Mouse (Mus musculus) heart, embryonic 10.5 days (tissue): ENCODE measurements at regions not wholly inside any gene's neighbourhood (a gene's known extent, or its start where the extent isn't known, plus 50 kb on each side); places are given as distances from the start of the nearest gene placed in this dataset.
"Not testable (repeated sequence)": the region's sequence is repeated elsewhere in the genome, so short reads cannot be mapped to it uniquely, and the experiment has no call there.

Source experiments
- DNase-seq: peaks from one replicate; pipeline ENCODE4 v3.0.0-alpha.2; 2017; ENCODE audit warnings: low spot score
- H3K27ac ChIP-seq: fragments of 300-500 bp; sonication (generic); 2 replicates; pipeline ENCODE4 v1.5.1; 2016; ENCODE audit warnings: mild to moderate bottlenecking
- H3K27me3 ChIP-seq: fragments of 300-500 bp; sonication (generic); 2 replicates; pipeline ENCODE4 v1.6.1; 2016; ENCODE audit warnings: mild to moderate bottlenecking; ENCODE audit not compliant: poor library complexity, insufficient read depth, severe bottlenecking
- H3K36me3 ChIP-seq: fragments of 300-500 bp; sonication (generic); 2 replicates; pipeline ENCODE4 v1.6.1; 2016; ENCODE audit warnings: mild to moderate bottlenecking, moderate library complexity
- H3K4me1 ChIP-seq: fragments of 300-500 bp; sonication (generic); 2 replicates; pipeline ENCODE4 v1.6.1; 2016; ENCODE audit warnings: mild to moderate bottlenecking
- H3K4me3 ChIP-seq: fragments of 300-500 bp; sonication (generic); 2 replicates; pipeline ENCODE4 v1.5.1; 2016; ENCODE audit warnings: mild to moderate bottlenecking, moderate library complexity
- H3K9me3 ChIP-seq: fragments of 300-500 bp; sonication (generic); 2 replicates; pipeline ENCODE4 v1.6.1; 2016; ENCODE audit warnings: mild to moderate bottlenecking, moderate library complexity
- WGBS: fragments of 180-500 bp; shearing (Covaris S2); methylation state at CpG from one replicate; pipeline ENCODE4 v1.1.7; 2016; 5-methylcytosine and 5-hydroxymethylcytosine counted together

GRCm38 (mm10) chr1:164744955-164745608 lies 51.4 kb upstream of the Dpt start:
- Histone ChIP-seq H3K27me3 (no peaks in the 10 kb centered on the region), H3K36me3 (no peaks in the 10 kb centered on the region), H3K4me1 (no peaks in the 10 kb centered on the region), H3K27ac (no peak overlapping the region), H3K9me3 (no peaks in the 10 kb centered on the region), H3K4me3 (no peak overlapping the region)
- no peak for DNase-seq

GRCm38 (mm10) chr1:164744499-164744898 lies 51.9 kb upstream of the Dpt start:
- Histone ChIP-seq H3K27me3 (no peaks in the 10 kb centered on the region), H3K4me1 (no peaks in the 10 kb centered on the region), H3K9me3 (no peaks in the 10 kb centered on the region), H3K27ac (no peak overlapping the region), H3K36me3 (no peaks in the 10 kb centered on the region), H3K4me3 (no peak overlapping the region)
- WGBS = 71% methylated on average over 3 of the region's 3 CpGs
- DNase-seq = no peak

- 90% methylated on average over 8 of the region's 9 CpGs for WGBS
These were observed 53.5 kb upstream of the Dpt start for GRCm38 (mm10) chr1:164742897-164743296.

GRCm38 (mm10) chr1:164735646-164736045 lies 60.8 kb upstream of the Dpt start:
- H3K9me3 ChIP-seq = no peaks in the 10 kb centered on the region
- H3K36me3 ChIP-seq = no peaks in the 10 kb centered on the region
- 69% methylated on average over 1 of the region's 1 CpGs for WGBS
- H3K27me3 ChIP-seq = no peaks in the 10 kb centered on the region
- H3K27ac ChIP-seq = no peak overlapping the region
- H3K4me1 ChIP-seq = 0 out of 2 replicates have a peak, but pooled peaks cover 5% of the 10 kb centered on the region
- no peak for DNase-seq
- no peak overlapping the region for H3K4me3 ChIP-seq

More at GRCm38 (mm10) chr1:164742897-164743296, 53.5 kb upstream of the Dpt start:
- not testable (repeated sequence) for H3K27ac ChIP-seq, DNase-seq, H3K9me3 ChIP-seq, H3K36me3 ChIP-seq, H3K4me1 ChIP-seq, H3K4me3 ChIP-seq, H3K27me3 ChIP-seq

GRCm38 (mm10) chr1:164733741-164734140 lies 62.7 kb upstream of the Dpt start:
- DNase-seq = no peak
- H3K4me3 ChIP-seq = no peak overlapping the region
- no peaks in the 10 kb centered on the region for H3K9me3 ChIP-seq
- WGBS = 70% methylated on average over 3 of the region's 3 CpGs
- no peaks in the 10 kb centered on the region for H3K36me3 ChIP-seq
- no peaks in the 10 kb centered on the region for H3K27me3 ChIP-seq
- no peak overlapping the region for H3K27ac ChIP-seq
- H3K4me1 ChIP-seq = 0 out of 2 replicates have a peak, but pooled peaks cover 5% of the 10 kb centered on the region

- H3K9me3 ChIP-seq = no peaks in the 10 kb centered on the region
- H3K4me3 ChIP-seq = no peak overlapping the region
- no peak for DNase-seq
- H3K27ac ChIP-seq = no peak overlapping the region
- H3K36me3 ChIP-seq = no peaks in the 10 kb centered on the region
- H3K4me1 ChIP-seq = peaks cover 9% of the 10 kb centered on the region
- H3K27me3 ChIP-seq = no peaks in the 10 kb centered on the region
- WGBS = 10% methylated on average over 1 of the region's 1 CpGs
These were observed 74.4 kb upstream of the Dpt start for GRCm38 (mm10) chr1:164722054-164722453.

GRCm38 (mm10) chr1:164714905-164715304 lies 81.5 kb upstream of the Dpt start:
- Histone ChIP-seq H3K4me3 (no peak overlapping the region), H3K9me3 (no peaks in the 10 kb centered on the region), H3K27me3 (no peaks in the 10 kb centered on the region), H3K4me1 (no peaks in the 10 kb centered on the region), H3K27ac (no peak overlapping the region), H3K36me3 (no peaks in the 10 kb centered on the region)
- DNase-seq = no peak
- WGBS = 67% methylated on average over 2 of the region's 2 CpGs

- no peak overlapping the region for H3K4me3 ChIP-seq
- no peaks in the 10 kb centered on the region for H3K36me3 ChIP-seq
- 83% methylated on average over 4 of the region's 4 CpGs for WGBS
- H3K27me3 ChIP-seq = no peaks in the 10 kb centered on the region
- H3K27ac ChIP-seq = no peak overlapping the region
- DNase-seq = no peak
- no peaks in the 10 kb centered on the region for H3K4me1 ChIP-seq
- H3K9me3 ChIP-seq = no peaks in the 10 kb centered on the region
These were observed 82.5 kb upstream of the Dpt start for GRCm38 (mm10) chr1:164713798-164714551.

- no peak overlapping the region for H3K4me3 ChIP-seq
- no peaks in the 10 kb centered on the region for H3K27me3 ChIP-seq
- no peaks in the 10 kb centered on the region for H3K4me1 ChIP-seq
- no peak overlapping the region for H3K27ac ChIP-seq
- WGBS = 73% methylated on average over 3 of the region's 3 CpGs
- no peak for DNase-seq
- no peaks in the 10 kb centered on the region for H3K9me3 ChIP-seq
- no peaks in the 10 kb centered on the region for H3K36me3 ChIP-seq
These were observed 83.9 kb upstream of the Dpt start for GRCm38 (mm10) chr1:164712514-164712913.

- H3K4me1 ChIP-seq = peaks cover 5% of the 10 kb centered on the region; the same call in 1 of the 2 replicates
- DNase-seq = peak; percentile 75
- no peak overlapping the region for H3K4me3 ChIP-seq
- no peaks in the 10 kb centered on the region for H3K36me3 ChIP-seq
- WGBS = 72% methylated on average over 11 of the region's 11 CpGs
- no peaks in the 10 kb centered on the region for H3K27me3 ChIP-seq
- H3K9me3 ChIP-seq = no peaks in the 10 kb centered on the region
- 0 out of 2 replicates have a peak overlapping the region, but pooled peaks have one; percentile 29 for H3K27ac ChIP-seq
These were observed 91.9 kb upstream of the Dpt start for GRCm38 (mm10) chr1:164704397-164705091.

GRCm38 (mm10) chr1:164703560-164704131 lies 92.8 kb upstream of the Dpt start:
- Histone ChIP-seq H3K4me1 (peaks cover 5% of the 10 kb centered on the region; the same call in 1 of the 2 replicates), H3K27ac (no peak overlapping the region), H3K36me3 (no peaks in the 10 kb centered on the region), H3K4me3 (no peak overlapping the region), H3K9me3 (no peaks in the 10 kb centered on the region), H3K27me3 (no peaks in the 10 kb centered on the region)
- WGBS = 66% methylated on average over 4 of the region's 4 CpGs
- no peak for DNase-seq

GRCm38 (mm10) chr1:164690055-164690454 lies 106.4 kb upstream of the Dpt start:
- 75% methylated on average over 1 of the region's 1 CpGs for WGBS
- no peaks in the 10 kb centered on the region for H3K36me3 ChIP-seq
- no peaks in the 10 kb centered on the region for H3K27me3 ChIP-seq
- H3K9me3 ChIP-seq = no peaks in the 10 kb centered on the region
- no peak overlapping the region for H3K27ac ChIP-seq
- no peak for DNase-seq
- no peak overlapping the region for H3K4me3 ChIP-seq
- H3K4me1 ChIP-seq = no peaks in the 10 kb centered on the region

- WGBS = 81% methylated on average over 4 of the region's 4 CpGs
- no peaks in the 10 kb centered on the region for H3K36me3 ChIP-seq
These were observed 107.1 kb upstream of the Dpt start for GRCm38 (mm10) chr1:164689311-164689710.

More at GRCm38 (mm10) chr1:164689311-164689710, 107.1 kb upstream of the Dpt start:
- no peak for DNase-seq
- Histone ChIP-seq H3K9me3 (no peaks in the 10 kb centered on the region), H3K27ac (no peak overlapping the region), H3K27me3 (no peaks in the 10 kb centered on the region), H3K4me3 (no peak overlapping the region), H3K4me1 (no peaks in the 10 kb centered on the region)
